10 mouse cellular contexts compared by ENCODE assay signal in the genomic region with DNA sequence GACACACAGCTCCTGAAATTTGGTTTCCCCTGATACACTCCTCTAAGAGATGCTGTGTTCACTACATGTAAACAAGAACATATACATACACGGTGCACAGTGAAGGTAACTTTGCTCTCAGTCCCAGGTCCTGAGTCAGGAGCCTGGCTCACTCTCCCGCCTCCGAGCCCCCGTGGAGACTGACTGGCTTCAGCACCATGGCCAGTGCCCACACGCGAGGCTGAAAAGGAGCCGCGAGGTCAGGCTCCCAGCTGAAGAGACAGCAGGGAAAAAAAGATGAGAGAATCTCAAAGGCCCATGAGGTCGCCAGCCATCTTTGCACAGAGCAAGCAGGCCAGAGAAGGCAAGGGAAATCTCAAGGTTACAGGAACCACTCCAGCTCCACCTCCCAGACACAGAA. TPM values are rescaled to one million over a fixed set of nuclear protein-coding genes. Genes with fewer than 3 reads are reported as not detected.
A peak's percentile ranks its signal among the peaks of the same experiment; 100 is the strongest.
DNase-seq lines count a peak whose midpoint lies in the region; ATAC-seq and TF ChIP-seq lines count a peak whose summit lies in the region.
"Had no signal": no experiment of that assay in that cellular context is flagged by ENCODE, and none has a peak within 500 bp of the region (broad histone marks: within the 10 kb centered on the region; RNA-seq: fewer than 3 reads in every experiment).

No protein-coding gene starts in this region.

- in situ Hi-C loops in Patski (cut with MboI; ENCODE audit: low pct_unique_long_range_greater_than_20kb), result no loop called here

- H3K4me2 ChIP-seq in kidney, postnatal 0 days (ENCODE audit: low read length), result no peak overlapping the region
- H3K4me2 ChIP-seq in kidney, embryonic 16.5 days (replicated peaks; ENCODE audit: low read depth, low read length), result no peak overlapping the region
- no peak overlapping the region for H3K4me2 ChIP-seq in forebrain, embryonic 16.5 days (ENCODE audit: low read length)

- no peak overlapping the region for H3K4me3 ChIP-seq in kidney, postnatal 0 days (replicated peaks; ENCODE audit: low read depth, low read length)
- H3K4me3 ChIP-seq in kidney, embryonic 16.5 days (ENCODE audit: low read length), result no peak overlapping the region
- H3K4me3 ChIP-seq in forebrain, embryonic 16.5 days (replicated peaks; ENCODE audit: low read length), result no peak overlapping the region

- H3K27ac ChIP-seq in kidney, postnatal 0 days, result no peak overlapping the region
- no peak overlapping the region for H3K27ac ChIP-seq in kidney, embryonic 16.5 days (ENCODE audit: low read length)
- no peak overlapping the region for H3K27ac ChIP-seq in forebrain, embryonic 16.5 days (ENCODE audit: low read length)
- H3K27ac ChIP-seq: macrophage had no signal

- DNase-seq in kidney, postnatal 0 days (ENCODE audit: low spot score), result peak; percentile 73
- DNase-seq in Patski (ENCODE audit: low read depth, low spot score), result no peak
- DNase-seq in embryo, embryonic 10 days (ENCODE audit: low spot score), result peak; percentile 81
- peak; percentile 40 to 52 for DNase-seq in lung, postnatal 4 days
- DNase-seq in cerebellum, adult 8-10 months, result no peak
- no peak for DNase-seq in cerebellum, adult 18-20 months

- no peak for ATAC-seq in kidney, postnatal 0 days (replicated peaks; ENCODE audit: low FRiP score, low read depth)
- no peak for ATAC-seq in kidney, embryonic 16.5 days (ENCODE audit: low FRiP score, low TSS enrichment)
- ATAC-seq in Patski, result peak; percentile 62
- ATAC-seq in forebrain, embryonic 16.5 days, result no peak

- no peak overlapping the region for H3K9ac ChIP-seq in kidney, postnatal 0 days (ENCODE audit: low read depth, low read length)
- H3K9ac ChIP-seq in kidney, embryonic 16.5 days (replicated peaks; ENCODE audit: low read length), result no peak overlapping the region
- no peak overlapping the region for H3K9ac ChIP-seq in forebrain, embryonic 16.5 days (replicated peaks; ENCODE audit: low read depth, low read length)

- CTCF ChIA-PET in Patski (lab: Charles Lee), result no interaction called here

- POLR2A ChIA-PET in Patski (lab: Charles Lee), result no interaction called here

- no peaks in the 10 kb centered on the region for H3K27me3 ChIP-seq in kidney, postnatal 0 days (ENCODE audit: insufficient read depth, low read length)
- 0 out of 2 replicates have a peak, but pooled peaks cover 15% of the 10 kb centered on the region for H3K27me3 ChIP-seq in kidney, embryonic 16.5 days (ENCODE audit: insufficient read depth, low read length)
- peaks cover 4% of the 10 kb centered on the region for H3K27me3 ChIP-seq in Patski
- H3K27me3 ChIP-seq in forebrain, embryonic 16.5 days (replicated peaks; ENCODE audit: control insufficient read depth, insufficient read depth, low read length), result no peaks in the 10 kb centered on the region; the same call in 1 of the 2 replicates

- 1% methylated on average over 9 of the region's 9 CpGs for WGBS in kidney, postnatal 0 days
- 4% methylated on average over 9 of the region's 9 CpGs for WGBS in kidney, embryonic 16.5 days
- 8% methylated on average over 9 of the region's 9 CpGs for WGBS in forebrain, embryonic 16.5 days

- no peak for TF ChIP-seq CTCF in kidney, postnatal 0 days (IDR thresholded peaks at IDR 0.05; ENCODE audit: low read depth)
- TF ChIP-seq CTCF in Patski (IDR thresholded peaks at IDR 0.05), result no peak

- no peaks in the 10 kb centered on the region for H3K9me3 ChIP-seq in kidney, postnatal 0 days (replicated peaks; ENCODE audit: low read length)
- no peaks in the 10 kb centered on the region for H3K9me3 ChIP-seq in kidney, embryonic 16.5 days (ENCODE audit: low read length)
- no peaks in the 10 kb centered on the region for H3K9me3 ChIP-seq in forebrain, embryonic 16.5 days (ENCODE audit: control insufficient read depth, low read length)

- no peaks in the 10 kb centered on the region for H3K36me3 ChIP-seq in kidney, postnatal 0 days (ENCODE audit: insufficient read depth, low read length)
- H3K36me3 ChIP-seq in kidney, embryonic 16.5 days (ENCODE audit: insufficient read depth, low read length), result no peaks in the 10 kb centered on the region
- H3K36me3 ChIP-seq in forebrain, embryonic 16.5 days (ENCODE audit: control insufficient read depth, insufficient read depth), result no peaks in the 10 kb centered on the region

- H3K4me1 ChIP-seq in kidney, postnatal 0 days (replicated peaks; ENCODE audit: insufficient read depth, low read length), result no peaks in the 10 kb centered on the region
- no peaks in the 10 kb centered on the region for H3K4me1 ChIP-seq in kidney, embryonic 16.5 days (ENCODE audit: insufficient read depth, low read length)
- no peaks in the 10 kb centered on the region for H3K4me1 ChIP-seq in forebrain, embryonic 16.5 days (replicated peaks; ENCODE audit: control insufficient read depth, insufficient read depth, low read length)

RNA-seq across cellular contexts. Expression of gene 3100002H09Rik, which starts 22.7 kb away (rescaled TPM):
- polyA plus RNA-seq in kidney, postnatal 0 days (2015; fragmentation: Nextera tagmentation; extraction: Ambion mirVana), result not detected in 2 replicates
- 0.19 TPM in 1 of 2 replicates, not detected in the other for polyA plus RNA-seq in kidney, embryonic 16.5 days (2015; fragmentation: Nextera tagmentation; extraction: Ambion mirVana)
- not detected for polyA plus RNA-seq in Patski (2021)
- 1.1 and 1.7 TPM in 2 replicates for polyA plus RNA-seq in forebrain, embryonic 16.5 days (2015; fragmentation: Nextera tagmentation; extraction: Ambion mirVana)
- polyA plus RNA-seq: gonadal fat pad, adult 2 months had no signal

RNA-seq across cellular contexts. Expression of gene Pou3f1, which starts 23.3 kb away (rescaled TPM):
- polyA plus RNA-seq in kidney, postnatal 0 days (2015; fragmentation: Nextera tagmentation; extraction: Ambion mirVana), result 0.43 and 0.57 TPM in 2 replicates
- polyA plus RNA-seq in kidney, embryonic 16.5 days (2015; fragmentation: Nextera tagmentation; extraction: Ambion mirVana), result 0.37 and 0.40 TPM in 2 replicates
- polyA plus RNA-seq in Patski (2021), result 0.24 TPM
- 20.9 and 22.7 TPM in 2 replicates for polyA plus RNA-seq in forebrain, embryonic 16.5 days (2015; fragmentation: Nextera tagmentation; extraction: Ambion mirVana)

Comparison
In these comparisons a context has a peak if more than half of its experiments do, and no peak if none do; other contexts are left out.
1. DNase-seq: peak in kidney, postnatal 0 days (single experiment), embryo, embryonic 10 days (single experiment) and lung, postnatal 4 days (2 of 2); none in Patski (single experiment), cerebellum, adult 8-10 months (single experiment) and cerebellum, adult 18-20 months (0 of 2).
2. RNA of gene Pou3f1, which starts 23.3 kb away (polyA plus RNA-seq): 20.9 to 22.7 TPM in forebrain, embryonic 16.5 days; 0.43 to 0.57 TPM in kidney, postnatal 0 days, 0.37 to 0.40 TPM in kidney, embryonic 16.5 days and 0.24 TPM in Patski (single experiment); every median in the first group is over 10 times any median in the second.